Mouse (Mus musculus): ENCODE measurements around the gene Pacrg.

Gene Pacrg

DNA sequence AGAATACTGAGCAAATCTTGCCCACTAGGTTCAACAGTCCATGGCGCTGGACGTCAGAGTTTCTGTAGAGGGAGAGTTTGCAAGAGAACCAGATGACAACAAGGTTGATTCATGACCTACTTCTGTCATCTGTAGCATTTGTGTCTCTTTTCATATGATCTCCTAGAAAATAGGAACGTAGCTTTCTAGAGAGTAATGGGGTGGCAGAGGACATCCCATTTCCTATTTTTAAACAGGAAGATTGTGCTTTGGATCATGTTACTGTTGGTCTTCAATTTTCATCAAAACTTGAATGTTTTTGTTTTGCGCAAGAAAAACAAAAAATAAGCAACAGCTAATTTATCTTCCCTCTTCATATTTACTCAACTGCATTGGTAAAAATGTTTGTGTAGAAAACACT lies 379.2 kb downstream of the Pacrg start:
- in situ Hi-C loops (cut with MboI; ENCODE audit: low sequenced_read_pairs) = no loop called here

DNA sequence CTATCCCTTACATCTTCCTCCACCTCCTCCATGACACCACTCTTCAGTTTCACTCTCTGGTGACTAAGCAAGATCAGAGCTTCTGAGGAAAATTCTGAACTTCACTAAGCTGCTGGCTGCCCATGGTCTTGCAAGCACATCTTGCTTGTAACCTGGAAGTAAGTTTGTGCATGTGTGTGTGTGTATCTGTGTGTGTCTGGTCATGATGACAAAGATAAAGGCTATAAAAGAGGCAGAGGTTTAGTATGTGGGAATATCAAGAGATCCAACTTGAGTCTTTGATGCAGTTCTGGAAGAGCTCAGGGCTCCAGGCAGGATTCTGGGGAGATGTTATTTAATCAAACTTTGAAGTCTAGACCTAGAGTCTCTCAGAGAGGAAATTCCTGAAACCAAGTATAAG lies 381.4 kb downstream of the Pacrg start:
- in situ Hi-C loops (cut with MboI; ENCODE audit: low sequenced_read_pairs) = no loop called here

DNA sequence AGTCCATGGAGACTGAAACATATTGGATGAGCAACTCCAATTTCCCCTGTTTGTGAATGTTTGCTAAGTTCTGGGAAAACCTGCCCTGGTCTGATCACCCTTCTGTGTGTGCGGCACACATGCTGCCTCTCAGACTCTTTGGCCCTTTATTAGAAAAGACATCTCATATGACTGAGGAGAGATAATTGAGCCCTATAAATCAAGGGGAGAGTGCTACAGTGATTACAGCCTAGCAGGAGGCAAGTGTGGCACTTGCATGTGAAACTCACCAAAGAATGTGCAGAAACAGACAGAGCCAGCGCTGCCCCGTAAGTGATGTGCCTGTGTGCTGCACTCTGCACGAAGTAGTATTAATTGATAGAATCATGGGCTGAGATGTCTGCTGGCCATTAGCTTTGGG lies 383.7 kb downstream of the Pacrg start:
- in situ Hi-C loops (cut with MboI; ENCODE audit: low sequenced_read_pairs) = no loop called here

DNA sequence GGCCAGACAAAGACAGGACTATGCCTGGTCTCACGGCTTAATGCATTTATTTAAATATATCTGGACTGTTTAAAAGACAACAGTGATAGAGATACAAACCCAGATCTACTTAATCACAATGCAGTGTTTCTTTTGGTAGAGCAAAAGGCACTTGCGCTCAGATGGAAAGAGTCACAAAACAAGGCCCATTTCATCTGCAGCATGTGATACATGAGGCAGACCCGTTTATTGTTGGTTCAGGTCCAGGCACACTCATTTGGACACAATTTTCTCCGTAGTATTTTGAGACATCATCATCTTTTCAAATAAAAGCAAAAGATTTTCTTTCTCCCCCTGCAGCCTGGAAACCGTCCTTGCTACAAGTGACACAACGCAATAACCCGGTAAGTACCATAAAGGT lies 384.1 kb downstream of the Pacrg start:
- in situ Hi-C loops (cut with MboI; ENCODE audit: low sequenced_read_pairs) = no loop called here

DNA sequence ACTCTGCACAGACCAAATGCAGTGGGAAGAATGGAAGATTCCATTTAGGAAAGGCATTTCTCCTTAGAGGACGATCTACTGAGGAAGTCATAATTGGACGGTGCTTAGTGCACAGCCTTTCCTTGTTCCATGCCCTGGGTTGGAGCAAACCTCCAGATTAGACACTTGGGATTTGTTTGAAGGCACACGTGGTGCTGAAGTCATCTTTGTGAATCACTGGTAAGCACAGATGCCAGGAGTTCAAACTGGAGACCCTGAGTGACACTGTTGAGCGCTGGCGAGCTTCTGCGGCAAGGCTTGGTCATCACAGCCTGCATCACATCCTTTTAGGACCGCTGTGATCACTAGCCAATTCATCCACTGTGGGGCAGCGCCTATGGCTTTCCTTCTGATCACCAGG lies 385.7 kb downstream of the Pacrg start:
- in situ Hi-C loops (cut with MboI; ENCODE audit: low sequenced_read_pairs) = no loop called here

DNA sequence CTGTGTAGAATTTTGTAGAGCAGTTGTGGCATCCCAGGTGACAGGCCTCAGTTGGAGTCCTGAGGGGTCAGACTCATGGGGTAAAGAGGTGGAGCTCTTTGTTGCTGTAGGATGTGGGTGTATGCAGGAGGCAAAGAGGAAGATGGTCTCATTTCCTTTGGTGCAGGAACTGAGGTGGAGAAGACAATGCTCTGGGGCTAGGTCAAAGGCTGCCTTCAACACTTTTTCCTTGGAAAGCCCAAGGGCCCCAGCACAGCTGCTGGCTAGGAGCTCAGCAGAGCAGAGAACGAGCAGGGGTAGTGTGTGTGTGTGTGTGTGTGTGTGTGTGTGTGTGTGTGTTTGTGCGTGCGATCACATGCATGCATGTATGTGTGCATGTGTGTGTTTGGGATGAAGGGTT lies 387.3 kb downstream of the Pacrg start:
- in situ Hi-C loops (cut with MboI; ENCODE audit: low sequenced_read_pairs) = no loop called here

DNA sequence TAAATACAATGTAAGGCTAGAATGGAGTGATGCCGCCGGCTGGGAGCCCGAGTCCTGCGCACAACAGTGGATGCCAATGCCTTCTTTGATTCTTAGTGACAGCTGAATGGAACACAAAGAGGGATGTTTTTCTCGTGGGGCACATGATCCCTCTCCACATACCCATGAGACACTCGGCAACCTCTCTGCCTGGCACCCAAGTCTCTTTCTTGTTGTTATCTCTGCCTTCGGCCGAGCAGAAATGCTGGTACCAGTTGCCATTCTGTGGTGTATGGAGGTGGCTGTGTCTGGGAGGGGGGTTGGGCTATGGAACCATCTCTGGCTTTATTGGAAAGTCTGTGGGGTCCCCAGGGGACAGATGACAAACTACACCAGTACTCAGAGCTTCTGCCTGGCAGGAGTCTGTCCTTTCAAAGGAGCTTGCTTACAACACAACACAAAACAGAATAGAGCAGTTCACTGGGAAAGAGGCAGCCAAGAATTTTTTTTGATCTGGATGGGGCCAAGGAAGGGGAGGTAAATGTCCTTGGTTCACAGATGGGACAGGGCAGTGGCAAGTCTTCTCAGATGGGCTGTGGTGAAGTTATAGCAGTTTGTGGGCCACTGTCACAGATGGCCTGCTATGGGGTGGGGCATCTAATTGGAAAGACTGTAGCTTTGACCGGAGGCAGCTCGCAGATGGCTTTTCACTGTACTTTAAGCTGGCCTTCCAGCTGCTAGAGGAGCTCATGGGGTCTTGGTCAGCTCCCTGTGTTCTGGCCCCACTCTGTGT lies 388.6 kb downstream of the Pacrg start:
- in situ Hi-C loops (cut with MboI; ENCODE audit: low sequenced_read_pairs) = no loop called here

DNA sequence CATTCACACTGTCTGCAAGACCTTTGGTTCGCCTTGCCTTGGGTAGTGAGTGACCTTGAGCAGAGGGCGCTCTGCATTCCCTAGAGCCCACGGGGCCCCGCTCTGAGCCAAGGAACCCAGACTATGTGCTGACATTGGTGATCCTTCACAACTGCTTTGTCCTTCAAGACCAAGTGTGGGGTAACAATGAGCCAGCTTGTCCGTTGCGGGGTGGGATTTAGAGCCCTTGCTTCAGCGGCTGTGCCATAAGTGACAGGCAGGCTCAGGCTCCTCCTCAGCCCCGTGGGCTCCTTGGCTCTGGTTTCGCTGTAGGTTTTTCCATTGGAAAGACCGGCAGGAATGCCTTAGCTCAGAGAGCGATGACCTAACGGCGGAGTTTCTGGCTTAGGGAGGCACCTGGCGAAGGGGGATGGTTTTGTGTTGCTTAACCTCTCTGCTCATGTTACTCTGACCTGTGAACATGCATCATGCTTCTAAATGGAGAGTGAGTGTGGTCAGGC lies 390.3 kb downstream of the Pacrg start:
- in situ Hi-C loops (cut with MboI; ENCODE audit: low sequenced_read_pairs) = no loop called here

DNA sequence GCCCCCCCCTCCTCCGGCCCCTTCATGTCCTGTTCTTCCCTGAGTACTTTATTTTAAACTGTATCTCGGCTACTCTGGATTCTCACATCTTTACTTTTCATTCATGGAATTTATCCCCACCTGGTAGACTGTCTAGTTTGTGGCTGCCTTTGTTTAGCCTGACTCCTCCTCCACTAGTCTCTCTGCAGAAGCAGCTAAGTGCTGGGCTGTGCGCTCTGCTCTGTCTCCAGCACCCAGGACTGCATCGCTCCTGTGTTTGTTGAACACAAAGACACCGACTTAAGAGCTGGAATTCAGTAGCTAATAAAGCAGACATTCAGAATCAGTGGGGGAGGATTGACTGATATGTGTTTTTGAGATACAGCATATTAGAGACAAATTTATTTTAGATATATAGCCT lies 391.7 kb downstream of the Pacrg start:
- in situ Hi-C loops (cut with MboI; ENCODE audit: low sequenced_read_pairs) = no loop called here

DNA sequence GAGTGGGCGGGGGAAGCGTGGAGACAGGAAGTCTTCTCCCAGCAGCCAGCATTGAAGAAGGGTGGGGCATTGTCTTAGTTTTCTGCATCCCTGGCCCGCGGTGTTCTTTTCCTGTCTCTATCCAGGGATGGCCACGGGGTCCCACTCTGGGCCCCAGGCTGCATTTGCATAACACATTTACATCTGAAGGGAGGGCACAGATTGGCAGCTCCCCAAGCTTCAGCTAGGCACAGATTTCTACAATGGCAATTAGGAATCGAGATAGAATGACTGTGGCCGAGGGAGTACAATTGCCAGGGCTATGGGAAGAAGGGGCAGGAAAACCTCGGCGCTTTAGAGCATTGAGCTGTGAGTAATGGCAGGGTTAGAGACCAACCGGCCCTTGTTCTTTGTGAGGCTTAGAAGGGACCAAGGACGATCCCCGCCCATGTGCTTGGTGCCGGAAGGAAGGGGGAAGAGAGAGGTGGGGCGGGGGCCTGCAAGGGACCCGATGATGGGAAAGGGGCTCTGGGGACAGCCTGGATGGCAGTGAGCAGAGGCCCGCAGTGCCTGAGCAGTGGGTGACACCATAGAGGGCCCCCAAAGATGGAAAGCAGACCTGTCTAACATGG lies 398.5 kb downstream of the Pacrg start:
- in situ Hi-C loops (cut with MboI; ENCODE audit: low sequenced_read_pairs) = no loop called here

DNA sequence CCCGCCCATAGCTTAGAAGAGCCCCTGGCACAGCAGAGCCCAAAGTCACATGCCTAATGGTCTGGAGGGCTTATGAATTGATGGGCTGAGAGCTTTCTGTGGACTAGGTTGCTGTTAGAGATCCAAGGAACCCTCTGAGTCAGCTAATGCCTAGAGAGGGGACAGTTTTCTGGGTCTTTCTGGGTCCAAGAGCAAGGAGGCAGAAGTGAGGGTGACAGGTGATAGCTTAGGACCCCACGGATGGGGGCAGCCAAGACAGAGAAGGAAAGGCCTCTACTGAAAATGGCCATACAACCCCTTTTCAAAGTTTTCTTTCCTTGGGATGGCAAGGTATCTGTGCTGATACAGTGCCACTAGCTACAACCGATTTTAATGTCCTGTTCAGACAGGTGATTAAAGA lies 399.1 kb downstream of the Pacrg start:
- in situ Hi-C loops (cut with MboI; ENCODE audit: low sequenced_read_pairs) = no loop called here

DNA sequence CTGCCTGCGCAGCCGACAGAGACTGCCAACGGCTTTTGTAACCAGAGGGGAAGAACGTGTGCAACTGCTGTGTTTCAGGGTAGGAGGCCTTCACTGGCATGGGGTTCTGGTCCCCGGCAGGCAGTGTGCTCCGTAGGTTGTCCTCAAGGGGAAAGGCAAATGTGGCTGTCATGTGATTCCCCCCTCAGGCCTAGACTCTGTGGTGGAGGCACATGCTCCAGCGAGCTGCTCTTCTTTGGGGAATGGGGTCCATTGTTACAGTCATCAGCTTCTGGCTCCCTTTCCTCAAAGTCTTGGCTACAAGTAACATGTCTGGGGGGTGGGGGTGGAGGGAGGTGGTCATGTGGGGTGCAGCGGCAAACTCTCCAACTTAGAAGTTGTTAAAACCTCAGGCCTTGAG lies 400.3 kb downstream of the Pacrg start:
- in situ Hi-C loops (cut with MboI; ENCODE audit: low sequenced_read_pairs) = no loop called here

DNA sequence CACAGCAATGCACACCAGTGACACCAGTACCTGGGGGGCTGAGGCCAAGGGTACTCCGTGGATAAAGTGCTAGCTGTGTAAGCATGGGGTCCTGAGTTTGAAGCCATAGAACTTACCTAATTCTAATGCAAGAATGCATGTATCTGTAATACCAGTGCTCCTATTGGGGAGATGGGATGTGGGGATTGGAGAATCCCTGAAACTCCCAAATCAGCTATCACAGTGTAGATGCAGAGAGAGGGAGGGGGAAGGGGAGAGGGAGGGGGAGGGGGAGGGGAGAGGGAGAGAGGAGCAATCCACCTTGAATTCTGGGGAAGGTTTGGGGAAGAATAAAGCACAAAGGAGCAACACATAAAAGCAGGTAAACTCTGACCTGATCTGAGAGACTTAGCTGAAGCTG lies 405.2 kb downstream of the Pacrg start:
- in situ Hi-C loops (cut with MboI; ENCODE audit: low sequenced_read_pairs) = no loop called here

DNA sequence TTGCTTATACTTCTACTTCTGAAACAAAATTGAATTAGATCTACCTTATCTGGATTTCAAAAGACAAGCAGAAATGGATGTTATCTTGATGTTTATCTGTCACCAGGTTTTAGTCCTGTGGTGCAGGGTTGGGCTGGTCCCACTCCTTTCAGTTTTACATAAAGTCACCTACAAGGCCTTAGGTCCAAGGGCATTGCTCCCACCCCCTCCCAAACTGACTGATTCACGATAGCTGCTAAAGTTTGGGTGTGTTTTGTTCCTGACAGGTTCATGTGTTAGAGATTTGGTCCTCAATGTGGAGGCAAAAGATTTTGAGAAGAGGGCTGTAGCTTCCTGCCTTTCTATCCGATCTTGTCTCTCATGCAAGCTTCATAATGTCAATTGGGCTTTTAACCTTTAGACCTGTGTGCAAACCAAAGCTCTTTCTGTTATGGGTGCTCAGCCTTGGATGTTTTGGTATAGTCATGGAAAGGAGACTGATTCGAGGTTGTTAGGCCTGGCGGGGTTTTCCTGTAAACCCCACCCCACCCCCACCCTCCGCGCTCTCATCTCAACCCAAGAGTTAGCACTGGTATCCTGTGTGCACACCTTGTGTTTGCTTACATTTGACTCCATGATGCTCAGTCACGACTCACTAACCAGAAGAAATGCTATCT lies 407.5 kb downstream of the Pacrg start:
- in situ Hi-C loops (cut with MboI; ENCODE audit: low sequenced_read_pairs) = no loop called here

DNA sequence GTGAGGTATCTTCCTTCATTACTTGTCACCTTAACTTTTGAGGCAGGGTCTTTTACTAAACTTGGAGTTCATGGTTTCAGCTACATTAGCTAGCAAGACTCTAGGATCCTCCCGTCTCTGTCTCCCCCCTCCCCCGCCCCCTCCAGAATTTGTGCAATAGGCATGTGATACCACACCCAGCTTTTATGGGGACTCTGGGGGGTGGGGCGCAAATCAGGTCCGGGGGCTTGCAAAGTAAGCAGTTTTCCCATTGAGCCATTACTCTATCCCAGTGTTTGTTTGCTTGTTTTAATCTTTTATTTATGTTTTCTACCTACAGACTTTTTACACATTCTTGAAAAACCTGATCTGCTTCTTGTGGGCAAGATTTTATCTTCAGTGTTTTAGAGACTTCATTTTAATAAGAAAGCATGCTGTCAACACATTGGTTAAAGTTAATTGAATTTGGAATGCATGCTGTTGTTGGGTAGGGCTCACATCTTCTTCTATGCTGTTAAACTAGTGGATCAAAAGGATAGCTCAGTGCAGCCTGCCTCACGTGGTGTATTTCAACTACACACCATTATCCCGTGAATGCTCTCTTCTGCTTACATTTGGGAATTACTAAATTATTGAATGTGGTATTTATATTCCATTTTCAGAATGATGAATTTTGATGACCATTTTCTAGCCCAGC lies 408.1 kb downstream of the Pacrg start:
- in situ Hi-C loops (cut with MboI; ENCODE audit: low sequenced_read_pairs) = no loop called here

DNA sequence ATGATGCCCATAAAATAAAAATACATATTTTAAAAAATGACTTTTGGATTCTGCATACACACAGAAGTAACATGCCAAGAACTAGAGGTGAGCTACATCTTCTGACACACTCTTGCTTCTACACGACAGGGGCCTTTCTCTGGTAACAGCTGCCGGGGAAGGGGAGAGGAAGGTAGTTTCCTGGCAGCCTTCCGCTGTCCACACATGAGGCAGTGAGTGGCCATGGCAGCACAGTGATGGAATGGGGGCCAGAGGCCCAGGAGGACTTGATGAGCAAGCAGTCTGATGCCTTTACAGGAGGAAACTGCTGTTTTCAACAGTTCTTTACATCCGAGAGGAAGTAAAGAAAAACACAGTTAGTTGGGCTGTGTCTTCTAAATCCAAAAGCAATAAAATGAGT lies 409.3 kb downstream of the Pacrg start:
- in situ Hi-C loops (cut with MboI; ENCODE audit: low sequenced_read_pairs) = no loop called here

DNA sequence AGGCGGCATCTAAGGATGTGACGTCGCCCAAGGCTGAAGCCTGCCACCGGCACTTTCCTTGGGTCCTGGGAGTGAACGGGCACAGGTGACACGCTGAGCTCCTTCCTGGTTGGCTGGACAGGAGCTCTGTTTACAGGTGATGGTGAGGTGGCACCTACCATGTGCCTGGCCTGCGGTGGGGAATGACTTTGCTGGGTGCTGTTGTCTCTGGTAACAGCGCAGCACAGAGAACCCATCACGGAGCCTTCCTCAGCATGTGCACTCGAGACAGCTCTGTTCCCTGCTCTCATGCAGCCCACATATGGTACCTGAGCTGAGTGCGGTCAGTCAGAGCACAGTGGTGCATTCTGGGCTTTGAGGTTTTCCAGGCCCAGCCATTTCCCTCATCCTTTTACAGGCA lies 410.7 kb downstream of the Pacrg start:
- in situ Hi-C loops (cut with MboI; ENCODE audit: low sequenced_read_pairs) = no loop called here

DNA sequence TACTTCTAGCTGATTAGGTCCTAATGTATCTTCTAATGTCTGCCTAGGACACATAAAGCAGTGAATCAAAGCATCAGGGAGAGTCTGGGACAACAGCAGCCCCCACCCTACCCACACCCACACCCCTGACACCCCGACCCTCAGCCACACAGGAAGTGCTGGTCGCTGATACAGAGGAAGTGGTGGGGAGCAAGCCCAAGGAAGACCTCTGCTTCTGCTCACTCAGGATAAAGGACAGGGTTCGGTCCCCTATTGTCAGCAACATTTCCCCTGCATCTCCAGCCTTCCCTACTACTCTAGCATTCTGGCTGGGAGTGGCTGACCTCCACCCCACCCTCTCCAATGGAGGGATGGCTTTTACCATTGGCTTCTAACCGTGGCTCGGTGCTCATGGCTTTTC lies 414.8 kb downstream of the Pacrg start:
- in situ Hi-C loops (cut with MboI; ENCODE audit: low sequenced_read_pairs) = no loop called here

DNA sequence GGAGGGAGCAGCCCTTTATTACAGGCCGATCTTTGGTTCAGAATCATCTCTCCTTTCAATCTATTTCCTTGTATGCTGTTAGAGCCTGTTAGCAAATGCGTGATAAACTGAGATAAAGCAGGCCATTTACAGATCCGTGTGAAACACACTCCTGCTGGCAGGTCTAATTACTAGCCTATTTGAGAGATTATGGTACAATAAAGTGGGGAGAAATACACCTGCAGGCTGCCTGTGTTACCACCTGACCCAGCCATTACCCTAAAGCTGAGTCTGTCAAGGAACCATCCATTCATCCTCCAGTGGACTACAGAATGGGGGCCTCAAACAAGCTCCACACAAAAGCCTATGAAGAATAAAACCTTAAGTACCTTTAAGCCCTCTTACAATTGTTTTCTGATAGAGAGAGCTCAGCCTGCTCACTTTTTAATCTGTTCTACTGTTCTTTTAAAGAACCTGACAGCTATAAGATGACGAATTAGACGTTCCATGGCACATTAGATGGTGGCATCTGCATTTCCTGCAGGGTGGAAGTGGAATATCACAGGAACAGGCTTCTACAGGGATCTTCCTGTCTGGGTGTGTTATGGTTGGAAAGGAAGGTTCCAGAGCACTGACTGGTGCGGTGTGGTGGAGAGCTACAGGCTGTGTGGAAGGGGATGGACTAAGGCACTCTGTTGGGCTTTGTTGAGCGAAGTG lies 422.4 kb downstream of the Pacrg start:
- in situ Hi-C loops (cut with MboI; ENCODE audit: low sequenced_read_pairs) = no loop called here

DNA sequence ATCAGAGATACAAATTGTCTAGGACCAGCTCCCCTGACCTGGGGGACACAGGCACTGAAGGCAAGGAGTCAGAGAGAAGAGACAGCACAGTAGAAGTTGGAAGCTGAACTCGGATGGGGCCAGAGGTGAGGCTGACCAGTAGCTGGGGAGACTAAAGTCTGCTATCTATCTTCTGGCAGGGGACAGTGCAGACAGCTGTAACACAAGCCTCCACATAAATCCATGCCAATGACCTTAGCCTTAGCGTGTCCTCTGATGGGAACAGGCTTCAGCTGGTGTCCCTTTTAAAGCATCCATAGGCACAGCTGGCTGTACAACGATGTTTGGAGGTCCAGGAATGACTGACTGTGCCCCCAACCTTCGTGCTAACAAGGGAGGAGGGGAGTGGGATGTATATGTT lies 423.1 kb downstream of the Pacrg start:
- in situ Hi-C loops (cut with MboI; ENCODE audit: low sequenced_read_pairs) = no loop called here

DNA sequence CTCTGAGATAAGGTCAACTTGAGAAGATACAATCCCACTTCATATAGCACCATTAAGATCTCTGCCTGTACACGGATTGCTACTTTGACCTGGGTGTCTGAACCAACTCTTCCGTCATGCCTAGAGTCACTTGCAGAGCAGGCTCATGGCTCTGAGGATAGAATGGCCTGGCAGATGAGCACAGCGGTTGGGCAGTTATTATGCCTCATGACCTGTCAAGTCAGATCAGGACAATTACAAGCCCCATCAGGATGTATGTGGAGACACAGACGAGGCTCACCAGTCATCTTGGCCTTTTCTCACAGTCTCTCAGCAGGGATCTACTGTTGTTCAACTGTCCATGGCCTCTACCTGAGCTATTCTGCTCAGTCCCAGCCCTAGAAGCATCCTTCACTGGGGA lies 424.0 kb downstream of the Pacrg start:
- in situ Hi-C loops (cut with MboI; ENCODE audit: low sequenced_read_pairs) = no loop called here
